Mouse (Mus musculus): ENCODE results near the gene Drd1.

The Drd1 gene

GRCm38 (mm10) chr13:54055448-54055861 lies at the start of gene Drd1:
Gene Drd1, minus strand, starts transcription at chr13:54055705.
- Histone ChIP-seq H3K36me3 (ENCODE audit: control insufficient read depth, insufficient read depth, low read length, poor library complexity, severe bottlenecking) (no peaks in the 10 kb centered on the region), H3K27me3 (ENCODE audit: control insufficient read depth, insufficient read depth, low read length, poor library complexity, severe bottlenecking) (no peaks in the 10 kb centered on the region)
- DNase-seq (ENCODE audit: low read depth, low spot score) = peak; percentile 72

DNA sequence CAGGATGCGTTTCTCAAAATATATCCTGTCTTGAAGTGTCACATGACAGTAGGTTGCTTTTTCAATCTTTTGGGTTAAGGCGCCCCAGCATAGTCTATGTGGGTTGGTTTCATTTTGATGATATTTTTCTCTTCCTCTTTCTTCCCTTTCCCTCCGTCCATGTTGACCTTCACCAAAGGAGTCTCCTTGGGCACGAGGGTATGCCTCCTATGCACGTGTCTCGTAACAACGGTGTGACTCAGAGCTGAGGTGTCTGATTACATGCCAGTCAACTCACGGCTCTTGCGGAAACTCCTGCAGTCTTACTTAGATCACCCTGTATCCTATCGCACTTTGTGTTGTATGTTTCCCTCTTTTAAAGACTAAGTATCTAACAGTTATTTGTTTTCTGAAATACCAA lies 48.4 kb upstream of the Drd1 start:
- DNase-seq (ENCODE audit: low read depth, low spot score) = no peak
- Histone ChIP-seq H3K36me3 (ENCODE audit: control insufficient read depth, insufficient read depth, low read length, poor library complexity, severe bottlenecking) (peaks cover 7% of the 10 kb centered on the region; the same call in 1 of the 2 replicates), H3K27me3 (ENCODE audit: control insufficient read depth, insufficient read depth, low read length, poor library complexity, severe bottlenecking) (no peaks in the 10 kb centered on the region)

- Histone ChIP-seq H3K36me3 (ENCODE audit: control insufficient read depth, insufficient read depth, low read length, poor library complexity, severe bottlenecking) (peaks cover 7% of the 10 kb centered on the region; the same call in 1 of the 2 replicates), H3K27me3 (ENCODE audit: control insufficient read depth, insufficient read depth, low read length, poor library complexity, severe bottlenecking) (no peaks in the 10 kb centered on the region)
- no peak for DNase-seq (ENCODE audit: low read depth, low spot score)
Observed at GRCm38 (mm10) chr13:54103271-54103670, 47.8 kb upstream of the Drd1 start.

DNA sequence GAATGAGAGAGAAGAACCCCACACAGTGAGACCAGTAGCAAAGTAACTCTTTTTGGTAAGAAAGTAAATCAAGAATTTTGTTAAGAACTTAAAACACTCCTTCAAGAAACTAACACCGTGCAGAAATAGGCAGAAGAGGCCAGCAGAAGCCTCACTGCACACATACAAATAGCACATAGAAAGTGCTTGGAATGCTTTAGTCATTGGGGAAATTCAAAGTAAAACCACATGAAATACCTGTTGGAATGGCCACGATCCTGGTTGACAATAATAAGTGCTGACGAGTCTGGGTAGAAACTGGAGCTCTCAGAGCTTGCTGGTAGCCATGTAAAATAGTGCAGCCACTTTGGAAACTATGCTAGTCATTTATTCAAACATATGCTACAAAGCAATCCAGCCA lies 46.6 kb upstream of the Drd1 start:
- H3K36me3 ChIP-seq (ENCODE audit: control insufficient read depth, insufficient read depth, low read length, poor library complexity, severe bottlenecking) = peaks cover 8% of the 10 kb centered on the region; the same call in 1 of the 2 replicates
- no peak for DNase-seq (ENCODE audit: low read depth, low spot score)
- no peaks in the 10 kb centered on the region for H3K27me3 ChIP-seq (ENCODE audit: control insufficient read depth, insufficient read depth, low read length, poor library complexity, severe bottlenecking)

GRCm38 (mm10) chr13:54101031-54101820 lies 45.7 kb upstream of the Drd1 start:
- H3K36me3 ChIP-seq (ENCODE audit: control insufficient read depth, insufficient read depth, low read length, poor library complexity, severe bottlenecking) = peaks cover 10% of the 10 kb centered on the region; the same call in 1 of the 2 replicates
- no peak for DNase-seq (ENCODE audit: low read depth, low spot score)
- no peaks in the 10 kb centered on the region for H3K27me3 ChIP-seq (ENCODE audit: control insufficient read depth, insufficient read depth, low read length, poor library complexity, severe bottlenecking)

DNA sequence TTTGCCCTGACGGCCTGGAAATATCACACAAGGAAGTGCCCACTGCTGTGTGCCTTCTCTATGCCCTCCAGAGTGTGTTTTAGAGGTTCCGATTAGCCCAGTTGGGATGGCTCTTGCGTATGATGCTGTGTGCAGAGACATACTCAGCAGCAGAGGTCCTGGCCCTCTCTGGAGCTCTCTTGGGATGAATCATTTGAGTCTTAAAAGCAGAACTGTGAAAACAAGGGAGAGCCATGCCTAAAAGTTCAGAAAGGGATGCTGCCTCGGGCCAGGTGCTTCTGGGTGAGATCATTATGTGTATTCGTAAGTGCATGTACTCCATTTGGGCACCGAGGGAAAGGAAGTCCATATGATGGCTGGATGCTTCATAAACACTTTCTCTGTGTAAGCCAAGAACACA lies 42.3 kb upstream of the Drd1 start:
- Histone ChIP-seq H3K27me3 (ENCODE audit: control insufficient read depth, insufficient read depth, low read length, poor library complexity, severe bottlenecking) (no peaks in the 10 kb centered on the region), H3K36me3 (ENCODE audit: control insufficient read depth, insufficient read depth, low read length, poor library complexity, severe bottlenecking) (peaks cover 16% of the 10 kb centered on the region)
- no peak for DNase-seq (ENCODE audit: low read depth, low spot score)

- H3K36me3 ChIP-seq (ENCODE audit: control insufficient read depth, insufficient read depth, low read length, poor library complexity, severe bottlenecking) = peaks cover 15% of the 10 kb centered on the region
- H3K27me3 ChIP-seq (ENCODE audit: control insufficient read depth, insufficient read depth, low read length, poor library complexity, severe bottlenecking) = no peaks in the 10 kb centered on the region
- no peak for DNase-seq (ENCODE audit: low read depth, low spot score)
Observed at GRCm38 (mm10) chr13:54097227-54097626, 41.7 kb upstream of the Drd1 start.

GRCm38 (mm10) chr13:54095721-54096120 lies 40.2 kb upstream of the Drd1 start:
- H3K27me3 ChIP-seq (ENCODE audit: control insufficient read depth, insufficient read depth, low read length, poor library complexity, severe bottlenecking) = no peaks in the 10 kb centered on the region
- DNase-seq (ENCODE audit: low read depth, low spot score) = no peak
- peaks cover 16% of the 10 kb centered on the region for H3K36me3 ChIP-seq (ENCODE audit: control insufficient read depth, insufficient read depth, low read length, poor library complexity, severe bottlenecking)

DNA sequence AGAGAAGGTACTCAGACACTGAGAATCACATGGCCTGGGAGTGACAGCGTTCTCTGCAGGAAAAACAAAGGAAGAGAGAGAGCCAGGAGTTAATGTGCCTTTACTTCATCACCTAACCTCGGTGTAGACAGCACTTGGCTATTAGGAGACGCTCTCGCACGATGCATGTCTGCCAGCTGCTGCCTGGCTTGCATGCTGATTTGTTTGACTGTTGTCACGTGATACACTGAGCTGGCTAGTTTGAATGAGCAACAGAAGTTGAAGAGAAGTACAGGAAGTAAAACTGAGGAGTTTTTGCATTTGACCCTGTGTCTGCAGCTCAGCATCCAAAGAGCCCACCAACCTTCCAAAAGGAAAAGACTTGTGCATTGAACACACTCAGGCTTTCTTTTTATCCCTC lies 39.5 kb upstream of the Drd1 start:
- DNase-seq (ENCODE audit: low read depth, low spot score) = no peak
- Histone ChIP-seq H3K36me3 (ENCODE audit: control insufficient read depth, insufficient read depth, low read length, poor library complexity, severe bottlenecking) (peaks cover 16% of the 10 kb centered on the region), H3K27me3 (ENCODE audit: control insufficient read depth, insufficient read depth, low read length, poor library complexity, severe bottlenecking) (no peaks in the 10 kb centered on the region)

- Histone ChIP-seq H3K36me3 (ENCODE audit: control insufficient read depth, insufficient read depth, low read length, poor library complexity, severe bottlenecking) (peaks cover 14% of the 10 kb centered on the region), H3K27me3 (ENCODE audit: control insufficient read depth, insufficient read depth, low read length, poor library complexity, severe bottlenecking) (no peaks in the 10 kb centered on the region)
- DNase-seq (ENCODE audit: low read depth, low spot score) = no peak
Observed at GRCm38 (mm10) chr13:54094349-54094748, 38.8 kb upstream of the Drd1 start.

DNA sequence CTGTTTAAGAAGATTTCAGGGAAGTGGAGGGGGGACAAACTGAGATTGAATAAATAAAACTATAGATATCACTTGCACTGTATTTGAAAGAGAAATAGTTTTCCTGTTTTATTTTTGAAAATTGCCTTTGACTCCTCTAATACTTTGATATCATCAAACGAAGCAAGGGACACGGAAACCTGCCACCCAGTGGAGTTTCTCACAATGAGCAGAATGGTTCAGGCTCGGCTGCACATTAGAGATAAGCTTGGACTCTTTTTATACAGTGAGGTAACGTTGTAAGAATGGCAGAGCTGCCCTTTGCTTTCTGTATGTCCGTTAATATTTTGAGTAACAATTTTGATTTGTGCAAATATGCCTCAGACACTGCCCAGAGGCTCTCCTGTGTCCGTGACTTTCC lies 36.2 kb upstream of the Drd1 start:
- peaks cover 17% of the 10 kb centered on the region for H3K36me3 ChIP-seq (ENCODE audit: control insufficient read depth, insufficient read depth, low read length, poor library complexity, severe bottlenecking)
- H3K27me3 ChIP-seq (ENCODE audit: control insufficient read depth, insufficient read depth, low read length, poor library complexity, severe bottlenecking) = no peaks in the 10 kb centered on the region
- DNase-seq (ENCODE audit: low read depth, low spot score) = no peak

GRCm38 (mm10) chr13:54085266-54085665 lies 29.8 kb upstream of the Drd1 start:
- peaks cover 8% of the 10 kb centered on the region for H3K36me3 ChIP-seq (ENCODE audit: control insufficient read depth, insufficient read depth, low read length, poor library complexity, severe bottlenecking)
- H3K27me3 ChIP-seq (ENCODE audit: control insufficient read depth, insufficient read depth, low read length, poor library complexity, severe bottlenecking) = no peaks in the 10 kb centered on the region
- no peak for DNase-seq (ENCODE audit: low read depth, low spot score)

GRCm38 (mm10) chr13:54084826-54085225 lies 29.3 kb upstream of the Drd1 start:
- no peak for DNase-seq (ENCODE audit: low read depth, low spot score)
- H3K27me3 ChIP-seq (ENCODE audit: control insufficient read depth, insufficient read depth, low read length, poor library complexity, severe bottlenecking) = no peaks in the 10 kb centered on the region
- H3K36me3 ChIP-seq (ENCODE audit: control insufficient read depth, insufficient read depth, low read length, poor library complexity, severe bottlenecking) = peaks cover 8% of the 10 kb centered on the region

DNA sequence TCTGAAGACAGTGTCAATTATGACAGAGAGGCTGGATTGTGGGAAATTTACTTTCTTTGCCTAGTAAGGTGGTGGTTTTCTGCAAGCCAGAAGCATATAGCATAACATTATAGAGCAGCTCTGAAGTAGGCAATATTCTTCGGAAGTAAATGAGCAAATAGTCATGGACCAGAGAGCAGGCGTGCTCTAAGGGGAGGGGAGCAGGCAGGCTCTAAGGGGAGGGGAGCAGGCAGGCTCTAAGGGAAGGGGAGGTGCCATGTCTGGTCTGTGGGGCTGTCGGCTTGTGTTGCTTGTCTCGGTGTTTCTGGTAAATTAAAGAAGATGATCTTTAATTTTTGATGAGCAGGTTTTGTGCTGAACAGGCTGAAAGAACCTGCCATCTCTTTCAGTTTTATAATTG lies 28.7 kb upstream of the Drd1 start:
- no peaks in the 10 kb centered on the region for H3K27me3 ChIP-seq (ENCODE audit: control insufficient read depth, insufficient read depth, low read length, poor library complexity, severe bottlenecking)
- H3K36me3 ChIP-seq (ENCODE audit: control insufficient read depth, insufficient read depth, low read length, poor library complexity, severe bottlenecking) = peaks cover 8% of the 10 kb centered on the region
- no peak for DNase-seq (ENCODE audit: low read depth, low spot score)

- Histone ChIP-seq H3K27me3 (ENCODE audit: control insufficient read depth, insufficient read depth, low read length, poor library complexity, severe bottlenecking) (no peaks in the 10 kb centered on the region), H3K36me3 (ENCODE audit: control insufficient read depth, insufficient read depth, low read length, poor library complexity, severe bottlenecking) (peaks cover 4% of the 10 kb centered on the region)
- DNase-seq (ENCODE audit: low read depth, low spot score) = no peak
Observed at GRCm38 (mm10) chr13:54082946-54083345, 27.4 kb upstream of the Drd1 start.

DNA sequence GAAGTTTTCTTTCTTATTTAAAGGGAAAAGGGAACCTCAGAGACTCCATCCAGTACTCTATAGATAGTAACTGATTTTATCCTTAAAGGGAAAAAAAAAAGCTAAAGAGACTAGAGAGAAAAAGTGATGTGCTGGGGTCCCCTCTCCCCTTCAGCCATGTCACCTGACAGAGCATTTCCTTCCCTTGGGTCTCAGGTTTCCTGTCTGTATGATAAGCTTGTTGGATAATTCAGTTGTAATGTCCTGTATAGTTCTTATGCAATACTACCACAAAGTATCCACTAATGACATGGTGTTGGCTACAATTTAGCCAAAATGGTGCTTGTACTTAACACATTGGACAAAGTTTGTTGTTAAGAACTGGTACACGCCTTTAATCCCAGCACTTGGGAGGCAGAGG lies 25.3 kb upstream of the Drd1 start:
- H3K36me3 ChIP-seq (ENCODE audit: control insufficient read depth, insufficient read depth, low read length, poor library complexity, severe bottlenecking) = peaks cover under 1% of the 10 kb centered on the region; the same call in 1 of the 2 replicates
- no peak for DNase-seq (ENCODE audit: low read depth, low spot score)
- H3K27me3 ChIP-seq (ENCODE audit: control insufficient read depth, insufficient read depth, low read length, poor library complexity, severe bottlenecking) = no peaks in the 10 kb centered on the region

Data from splenic B cell, adult 2 months (primary cell).